Mouse (Mus musculus) G1E (cell line): ENCODE measurements at regions not wholly inside any gene's neighbourhood (a gene's known extent, or its start where the extent isn't known, plus 50 kb on each side); places are given as distances from the start of the nearest gene placed in this dataset.

Source experiments
- ATAC-seq: 2 replicates; pipeline ENCODE4 v1.8.0; 2016; ENCODE audit warnings: mild to moderate bottlenecking; ENCODE audit not compliant: insufficient number of reproducible peaks, poor library complexity, low FRiP score, severe bottlenecking; ENCODE audit errors: extremely low read depth
- DNase-seq: peaks from one replicate; pipeline ENCODE4 v3.0.0; 2012; ENCODE audit warnings: low spot score
- H3K27me3 ChIP-seq: 2 replicates; pipeline ENCODE4 v1.6.1; 2012; ENCODE audit warnings: mild to moderate bottlenecking, low read length, inconsistent platforms; ENCODE audit not compliant: insufficient read depth
- H3K36me3 ChIP-seq: replicated peaks from 2 replicates; pipeline ENCODE3; 2012; ENCODE audit warnings: mild to moderate bottlenecking, inconsistent platforms
- H3K4me1 ChIP-seq: 2 replicates; pipeline ENCODE4 v1.6.1; 2012; ENCODE audit warnings: low read depth, low read length, inconsistent platforms, mixed read lengths; ENCODE audit not compliant: insufficient read depth
- H3K4me3 ChIP-seq: 2 replicates; pipeline ENCODE4 v1.5.1; 2012; ENCODE audit warnings: low read depth, mild to moderate bottlenecking, inconsistent platforms, low read length, moderate library complexity, mixed read lengths
- H3K9me3 ChIP-seq: replicated peaks from 2 replicates; pipeline ENCODE4 v1.6.1; 2012; ENCODE audit warnings: inconsistent platforms
- CTCF ChIP-seq: IDR thresholded peaks from 2 replicates; pipeline ENCODE4 v1.5.1; 2012; ENCODE audit warnings: low read depth, low read length, inconsistent platforms, mixed read lengths
- GATA1 ChIP-seq: IDR thresholded peaks from 2 replicates; pipeline ENCODE4 v1.6.1; 2012; ENCODE audit warnings: borderline replicate concordance, low read length, inconsistent platforms, mixed read lengths
- GATA2 ChIP-seq: IDR thresholded peaks from 2 replicates; pipeline ENCODE4 v1.6.1; 2012; ENCODE audit warnings: low read depth, low read length, inconsistent platforms, borderline replicate concordance
- POLR2AphosphoS5 ChIP-seq: IDR thresholded peaks from 2 replicates; pipeline ENCODE4 v1.6.1; 2012; ENCODE audit warnings: low read depth, low read length, inconsistent platforms; ENCODE audit not compliant: insufficient replicate concordance
- TAL1 ChIP-seq: conservative IDR thresholded peaks from 2 replicates; pipeline ENCODE4 v1.6.1; 2012; ENCODE audit warnings: low read depth, low read length, inconsistent platforms, mixed read lengths

- DNase-seq: no peak
- H3K36me3 ChIP-seq: no peaks in the 10 kb centered on the region
- peaks cover 3% of the 10 kb centered on the region; the same call in 1 of the 2 replicates for H3K4me1 ChIP-seq
- TF ChIP-seq POLR2AphosphoS5: no peak
- no peak for TF ChIP-seq GATA2
- no peak for TF ChIP-seq TAL1
- TF ChIP-seq GATA1: no peak
- no peak for TF ChIP-seq CTCF
- H3K4me3 ChIP-seq: no peak overlapping the region
- H3K9me3 ChIP-seq: no peaks in the 10 kb centered on the region
- H3K27me3 ChIP-seq: peaks cover 74% of the 10 kb centered on the region
- no peak for ATAC-seq
Observed at GRCm38 (mm10) chr8:10910244-10910872, 97.9 kb downstream of the Irs2 start.

- Histone ChIP-seq H3K4me1 (peaks cover 3% of the 10 kb centered on the region; the same call in 1 of the 2 replicates), H3K27me3 (peaks cover 71% of the 10 kb centered on the region), H3K9me3 (no peaks in the 10 kb centered on the region), H3K36me3 (no peaks in the 10 kb centered on the region), H3K4me3 (no peak overlapping the region)
- ATAC-seq (no peak), DNase-seq (no peak)
- no peak for TF ChIP-seq TAL1
- TF ChIP-seq GATA2: no peak
- TF ChIP-seq POLR2AphosphoS5: no peak
- TF ChIP-seq CTCF: no peak
- no peak for TF ChIP-seq GATA1
Observed at GRCm38 (mm10) chr8:10909155-10909554, 99.1 kb downstream of the Irs2 start.

GRCm38 (mm10) chr8:10906353-10906752 is 101.9 kb downstream of the Irs2 start:
- Histone ChIP-seq H3K27me3 (peaks cover 63% of the 10 kb centered on the region), H3K4me3 (no peak overlapping the region), H3K36me3 (no peaks in the 10 kb centered on the region), H3K9me3 (no peaks in the 10 kb centered on the region), H3K4me1 (peaks cover 10% of the 10 kb centered on the region)
- DNase-seq: no peak
- ATAC-seq: no peak
- TF ChIP-seq GATA2 (no peak), POLR2AphosphoS5 (no peak), GATA1 (no peak), TAL1 (no peak), CTCF (no peak)

- no peaks in the 10 kb centered on the region for H3K36me3 ChIP-seq
- peaks cover 16% of the 10 kb centered on the region for H3K4me1 ChIP-seq
- no peak overlapping the region for H3K4me3 ChIP-seq
- H3K9me3 ChIP-seq: no peaks in the 10 kb centered on the region
- no peak for ATAC-seq
- peaks cover 57% of the 10 kb centered on the region for H3K27me3 ChIP-seq
- no peak for DNase-seq
- no peak for TF ChIP-seq GATA1
- TF ChIP-seq GATA2: no peak
- TF ChIP-seq CTCF: no peak
- no peak for TF ChIP-seq POLR2AphosphoS5
- no peak for TF ChIP-seq TAL1
Observed at GRCm38 (mm10) chr8:10905761-10906160, 102.5 kb downstream of the Irs2 start.

- TF ChIP-seq POLR2AphosphoS5 (no peak), CTCF (no peak), GATA2 (no peak), TAL1 (no peak), GATA1 (no peak)
- Histone ChIP-seq H3K27me3 (peaks cover 50% of the 10 kb centered on the region), H3K9me3 (no peaks in the 10 kb centered on the region), H3K4me1 (peaks cover 19% of the 10 kb centered on the region), H3K36me3 (no peaks in the 10 kb centered on the region), H3K4me3 (no peak overlapping the region)
- DNase-seq: no peak
- ATAC-seq: no peak
Observed at GRCm38 (mm10) chr8:10903957-10904356, 104.3 kb downstream of the Irs2 start.

GRCm38 (mm10) chr8:10901954-10902353 is 106.3 kb downstream of the Irs2 start:
- TF ChIP-seq TAL1 (no peak), POLR2AphosphoS5 (no peak), GATA2 (no peak), CTCF (no peak), GATA1 (no peak)
- Histone ChIP-seq H3K4me3 (no peak overlapping the region), H3K4me1 (peaks cover 19% of the 10 kb centered on the region), H3K27me3 (peaks cover 51% of the 10 kb centered on the region), H3K9me3 (no peaks in the 10 kb centered on the region; the same call in 1 of the 2 replicates), H3K36me3 (no peaks in the 10 kb centered on the region)
- DNase-seq (no peak), ATAC-seq (no peak)
